Comparison of ENCODE assay signal across 18 mouse cellular contexts in the genomic region with DNA sequence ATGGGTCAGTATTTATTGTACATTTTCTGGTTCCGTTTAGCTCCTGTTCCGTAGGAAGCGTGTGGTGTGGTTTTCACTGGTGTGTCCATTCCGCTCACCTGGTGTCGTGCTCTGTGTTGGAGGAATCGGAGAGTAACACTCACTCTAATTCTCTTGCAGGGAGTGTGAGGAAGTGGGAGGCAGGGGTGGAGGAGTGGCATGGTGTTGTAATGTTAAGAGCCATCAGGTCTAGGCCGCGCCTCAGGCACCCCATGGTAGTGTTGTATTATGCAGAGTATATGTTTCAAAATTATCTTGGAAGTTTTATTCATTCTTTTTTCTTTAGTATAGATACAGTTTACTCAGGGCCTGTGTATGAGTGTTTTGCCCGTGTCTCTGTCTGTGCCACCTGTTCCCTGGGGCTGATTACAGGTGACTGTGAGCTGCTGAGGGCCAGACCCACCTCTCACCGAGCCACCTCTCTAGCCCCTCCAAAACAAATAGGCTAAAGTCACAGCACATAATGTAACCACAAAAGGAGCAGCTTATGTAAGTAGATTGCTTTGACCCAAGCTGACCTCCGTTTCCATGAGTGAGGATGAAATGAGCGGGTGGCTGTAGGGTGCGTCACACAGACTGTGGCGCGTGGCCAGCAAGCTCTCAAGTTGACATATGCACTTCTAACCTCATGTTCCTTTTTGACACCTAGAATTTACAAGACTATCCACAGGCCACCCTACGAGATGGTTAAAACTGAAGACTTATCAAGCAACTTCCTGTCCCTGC. TPM values are rescaled to one million over a fixed set of nuclear protein-coding genes. Genes with fewer than 3 reads are reported as not detected.
A peak's percentile ranks its signal among the peaks of the same experiment; 100 is the strongest.
DNase-seq lines count a peak whose midpoint lies in the region; ATAC-seq and TF ChIP-seq lines count a peak whose summit lies in the region.
"Had no signal": no experiment of that assay in that cellular context is flagged by ENCODE, and none has a peak within 500 bp of the region (broad histone marks: within the 10 kb centered on the region; RNA-seq: fewer than 3 reads in every experiment).

No protein-coding gene starts in this region.

- TF ChIP-seq CTCF in heart, adult 2 months (IDR thresholded peaks at IDR 0.05): no peak
- no peak for TF ChIP-seq CTCF in hindbrain, postnatal 0 days (IDR thresholded peaks at IDR 0.05; ENCODE audit: low read depth)

- DNase-seq in lung, postnatal 14 days: peak; percentile 40
- no peak for DNase-seq in heart, adult 2 months
- DNase-seq in hindbrain, postnatal 0 days (ENCODE audit: low spot score): no peak
- DNase-seq in thymus, postnatal 25 days: no peak
- DNase-seq: adrenal gland, adult 2 months; adrenal gland, postnatal 25 days; cerebellum, adult 18-20 months; cerebellum, adult 9-11 months; cerebellum, postnatal 36 days; gastrocnemius, postnatal 14 days had no signal

- no peak for TF ChIP-seq EP300 in heart, adult 2 months (IDR thresholded peaks at IDR 0.05; ENCODE audit: insufficient read depth, low read depth, low read length)

- H3K4me1 ChIP-seq in lung, embryonic 16.5 days (replicated peaks; ENCODE audit: control insufficient read depth, insufficient read depth, low read length): no peaks in the 10 kb centered on the region
- no peaks in the 10 kb centered on the region for H3K4me1 ChIP-seq in stomach, embryonic 14.5 days (ENCODE audit: control insufficient read depth, insufficient read depth, low read length)
- H3K4me1 ChIP-seq in hindbrain, embryonic 12.5 days: no peaks in the 10 kb centered on the region
- no peaks in the 10 kb centered on the region for H3K4me1 ChIP-seq in heart, adult 2 months (ENCODE audit: control insufficient read depth, insufficient read depth, low read length)
- no peaks in the 10 kb centered on the region for H3K4me1 ChIP-seq in hindbrain, postnatal 0 days (ENCODE audit: insufficient read depth, low read length)
- H3K4me1 ChIP-seq: embryonic facial prominence, embryonic 13.5 days; forebrain, embryonic 12.5 days; heart, embryonic 12.5 days; hindbrain, embryonic 10.5 days had no signal

- WGBS in lung, embryonic 16.5 days: 82% methylated on average over 16 of the region's 16 CpGs
- WGBS in stomach, embryonic 14.5 days: 81% methylated on average over 16 of the region's 16 CpGs
- WGBS in hindbrain, embryonic 12.5 days: 94% methylated on average over 16 of the region's 16 CpGs
- WGBS in heart, adult 2 months: 89% methylated on average over 16 of the region's 16 CpGs
- WGBS in hindbrain, postnatal 0 days: 92% methylated on average over 16 of the region's 16 CpGs

- intact Hi-C loops in heart, adult 2 months (cut with DNase I): no loop called here

- TF ChIP-seq POLR2A in heart, adult 2 months (IDR thresholded peaks at IDR 0.05; ENCODE audit: insufficient read depth, low read depth, low read length): no peak

- H3K36me3 ChIP-seq in lung, embryonic 16.5 days (ENCODE audit: control insufficient read depth, insufficient read depth, low read length): peaks cover 21% of the 10 kb centered on the region
- peaks cover 33% of the 10 kb centered on the region for H3K36me3 ChIP-seq in stomach, embryonic 14.5 days (ENCODE audit: control insufficient read depth, insufficient read depth, low read length)
- peaks cover 50% of the 10 kb centered on the region for H3K36me3 ChIP-seq in hindbrain, embryonic 12.5 days
- H3K36me3 ChIP-seq in heart, adult 2 months (ENCODE audit: control insufficient read depth, insufficient read depth, low read length): no peaks in the 10 kb centered on the region
- H3K36me3 ChIP-seq in hindbrain, postnatal 0 days (ENCODE audit: insufficient read depth, low read length): peaks cover 37% of the 10 kb centered on the region

- ATAC-seq in lung, embryonic 16.5 days (ENCODE audit: low read depth): peak; percentile 66
- peak; percentile 82 for ATAC-seq in stomach, embryonic 14.5 days (ENCODE audit: insufficient number of reproducible peaks, insufficient read depth, low FRiP score, low read depth)
- no peak for ATAC-seq in hindbrain, embryonic 12.5 days (ENCODE audit: low FRiP score)
- no peak for ATAC-seq in hindbrain, postnatal 0 days
- ATAC-seq: forebrain, embryonic 16.5 days had no signal

- no peaks in the 10 kb centered on the region for H3K27me3 ChIP-seq in lung, embryonic 16.5 days (ENCODE audit: control insufficient read depth, insufficient read depth, low read depth, low read length)
- H3K27me3 ChIP-seq in stomach, embryonic 14.5 days (ENCODE audit: control insufficient read depth, insufficient read depth, low read length): no peaks in the 10 kb centered on the region
- H3K27me3 ChIP-seq in hindbrain, embryonic 12.5 days: no peaks in the 10 kb centered on the region
- no peaks in the 10 kb centered on the region for H3K27me3 ChIP-seq in heart, adult 2 months (ENCODE audit: control insufficient read depth, insufficient read depth, low read length)
- H3K27me3 ChIP-seq in hindbrain, postnatal 0 days (ENCODE audit: insufficient read depth, low read length): no peaks in the 10 kb centered on the region
- H3K27me3 ChIP-seq: embryonic facial prominence, embryonic 13.5 days; forebrain, embryonic 12.5 days; heart, embryonic 12.5 days had no signal

- no peak overlapping the region for H3K4me3 ChIP-seq in lung, embryonic 16.5 days (ENCODE audit: low read length)
- no peak overlapping the region for H3K4me3 ChIP-seq in stomach, embryonic 14.5 days (ENCODE audit: low read depth, low read length)
- no peak overlapping the region for H3K4me3 ChIP-seq in hindbrain, embryonic 12.5 days
- H3K4me3 ChIP-seq in heart, adult 2 months: no peak overlapping the region
- H3K4me3 ChIP-seq in hindbrain, postnatal 0 days (ENCODE audit: low read length): no peak overlapping the region
- H3K4me3 ChIP-seq: embryonic facial prominence, embryonic 13.5 days; forebrain, embryonic 12.5 days; heart, embryonic 12.5 days; hindbrain, embryonic 10.5 days had no signal

- no peak overlapping the region; the same call in 1 of the 2 replicates for H3K9ac ChIP-seq in lung, embryonic 16.5 days (ENCODE audit: low read length)
- H3K9ac ChIP-seq in stomach, embryonic 14.5 days (replicated peaks; ENCODE audit: low read depth, low read length): no peak overlapping the region
- no peak overlapping the region for H3K9ac ChIP-seq in hindbrain, embryonic 12.5 days
- H3K9ac ChIP-seq in heart, adult 2 months (ENCODE audit: low read depth, low read length): no peak overlapping the region
- no peak overlapping the region for H3K9ac ChIP-seq in hindbrain, postnatal 0 days (replicated peaks; ENCODE audit: low read length)
- H3K9ac ChIP-seq: embryonic facial prominence, embryonic 13.5 days; forebrain, embryonic 12.5 days; heart, embryonic 12.5 days had no signal

- no peak overlapping the region for H3K4me2 ChIP-seq in lung, embryonic 16.5 days (ENCODE audit: low read depth, low read length)
- H3K4me2 ChIP-seq in stomach, embryonic 14.5 days (replicated peaks; ENCODE audit: low read depth, low read length): no peak overlapping the region
- H3K4me2 ChIP-seq in hindbrain, embryonic 12.5 days (replicated peaks): no peak overlapping the region
- H3K4me2 ChIP-seq in hindbrain, postnatal 0 days (ENCODE audit: low read depth, low read length): no peak overlapping the region
- H3K4me2 ChIP-seq: embryonic facial prominence, embryonic 13.5 days; forebrain, embryonic 12.5 days; heart, embryonic 12.5 days had no signal

- H3K9me3 ChIP-seq in lung, embryonic 16.5 days (ENCODE audit: control insufficient read depth, low read length): no peaks in the 10 kb centered on the region
- H3K9me3 ChIP-seq in stomach, embryonic 14.5 days (ENCODE audit: control insufficient read depth, low read depth, low read length): no peaks in the 10 kb centered on the region
- H3K9me3 ChIP-seq in hindbrain, embryonic 12.5 days (replicated peaks): no peaks in the 10 kb centered on the region
- H3K9me3 ChIP-seq in hindbrain, postnatal 0 days (ENCODE audit: low read length): no peaks in the 10 kb centered on the region
- H3K9me3 ChIP-seq: embryonic facial prominence, embryonic 13.5 days; forebrain, embryonic 12.5 days; heart, embryonic 12.5 days; hindbrain, embryonic 10.5 days had no signal

- no peaks in the 10 kb centered on the region for H3K79me2 ChIP-seq in heart, adult 2 months (replicated peaks; ENCODE audit: control insufficient read depth, insufficient read depth, low read length)

- no peak overlapping the region for H3K27ac ChIP-seq in lung, embryonic 16.5 days (ENCODE audit: low read length)
- no peak overlapping the region for H3K27ac ChIP-seq in stomach, embryonic 14.5 days (ENCODE audit: low read length)
- H3K27ac ChIP-seq in hindbrain, embryonic 12.5 days: no peak overlapping the region
- H3K27ac ChIP-seq in heart, adult 2 months: no peak overlapping the region
- no peak overlapping the region for H3K27ac ChIP-seq in hindbrain, postnatal 0 days
- H3K27ac ChIP-seq: embryonic facial prominence, embryonic 13.5 days; forebrain, embryonic 12.5 days; hindbrain, embryonic 10.5 days had no signal

RNA-seq across cellular contexts. Expression of gene Mtmr12, which starts 53.1 kb away (rescaled TPM):
- polyA plus RNA-seq in lung, embryonic 16.5 days (2015; fragmentation: Nextera tagmentation; extraction: Ambion mirVana): 19.7 and 21.1 TPM in 2 replicates
- 22.0 TPM in 2 replicates for polyA plus RNA-seq in stomach, embryonic 14.5 days (2014; fragmentation: Nextera tagmentation; extraction: Ambion mirVana)
- 16.5 and 16.6 TPM in 2 replicates for polyA plus RNA-seq in hindbrain, embryonic 12.5 days (2016; fragmentation: Nextera tagmentation; extraction: Ambion mirVana)
- total RNA-seq in heart, adult 2 months (2021): 1 to 10 TPM; 8.8 to 9.2 TPM
- polyA plus RNA-seq in heart, adult 2 months (2012; rRNA removed): 7.4 and 9.7 TPM in 2 replicates
- total RNA-seq in hindbrain, postnatal 0 days (2014; rRNA removed): 10.7 and 12.6 TPM in 2 replicates
- polyA plus RNA-seq in hindbrain, postnatal 0 days (2015; fragmentation: Nextera tagmentation; extraction: Ambion mirVana): 5.5 and 5.7 TPM in 2 replicates

Comparison
In these comparisons a context has a peak if more than half of its experiments do, and no peak if none do; other contexts are left out.
1. ATAC-seq: peak in lung, embryonic 16.5 days (single experiment) and stomach, embryonic 14.5 days (single experiment); none in hindbrain, embryonic 12.5 days (single experiment) and hindbrain, postnatal 0 days (single experiment).